Mouse (Mus musculus): ENCODE results near the gene Elof1. TPM values are rescaled to one million over a fixed set of nuclear protein-coding genes. Genes with fewer than 3 reads are reported as not detected.
A peak's percentile ranks its signal among the peaks of the same experiment; 100 is the strongest.

Gene Elof1
- polyA plus RNA-seq, 1 experiment from 2014 or later: 192 TPM

DNA sequence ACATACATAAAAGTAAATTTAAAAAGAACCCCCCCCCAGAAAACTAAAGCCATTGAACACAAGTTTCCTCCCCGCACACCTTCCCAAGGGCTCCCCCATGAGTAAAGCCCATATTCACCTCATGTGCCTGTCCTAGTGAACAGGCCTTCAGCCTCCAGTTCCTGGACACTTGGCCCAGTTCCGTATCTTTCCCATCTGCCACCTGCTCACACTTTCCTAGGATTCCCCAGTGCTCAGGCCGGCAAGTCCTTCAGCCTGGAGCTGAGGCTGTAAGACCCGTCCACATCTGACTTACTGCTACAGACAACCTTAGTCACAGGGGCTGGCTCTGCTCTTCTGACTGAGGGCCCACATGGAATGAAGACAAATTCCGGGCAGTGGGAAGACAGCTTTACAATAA lies 22.8 kb upstream of the Elof1 start:
- H3K4me3 ChIP-seq (ENCODE audit: low read length): no peak overlapping the region
- WGBS: 90% methylated on average over 5 of the region's 5 CpGs

DNA sequence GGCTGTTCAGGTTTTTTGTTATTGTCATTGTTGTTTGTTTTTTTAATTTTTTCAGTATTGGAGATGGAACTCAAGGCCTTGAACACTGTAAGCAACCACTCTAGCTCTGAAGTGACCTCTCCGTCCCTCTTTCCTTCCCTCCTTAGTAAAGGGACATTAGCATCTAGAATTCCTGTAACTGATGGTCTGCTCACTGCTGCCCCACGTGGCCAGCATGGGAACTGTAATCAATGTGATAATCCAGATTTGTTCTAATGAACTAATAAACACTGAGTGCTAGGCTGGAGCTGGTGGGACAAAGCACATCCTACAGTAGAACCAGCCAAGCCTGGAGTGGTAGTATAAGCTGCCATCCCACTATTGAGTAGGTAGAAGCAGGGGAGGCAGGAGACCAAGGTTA lies 21.5 kb upstream of the Elof1 start:
- 27% methylated on average over 2 of the region's 2 CpGs for WGBS
- Histone ChIP-seq H3K27me3 (replicated peaks; ENCODE audit: control insufficient read depth, insufficient read depth, low read length) (no peaks in the 10 kb centered on the region), H3K4me2 (ENCODE audit: low read length) (no peak overlapping the region), H3K4me1 (ENCODE audit: control insufficient read depth, insufficient read depth, low read depth, low read length) (peaks cover 2% of the 10 kb centered on the region; the same call in 1 of the 2 replicates), H3K4me3 (ENCODE audit: low read length) (no peak overlapping the region), H3K27ac (ENCODE audit: low read depth, low read length) (no peak overlapping the region), H3K9me3 (ENCODE audit: control insufficient read depth, low read length) (no peaks in the 10 kb centered on the region), H3K36me3 (ENCODE audit: control insufficient read depth, insufficient read depth, low read length) (no peaks in the 10 kb centered on the region), H3K9ac (ENCODE audit: low read depth, low read length) (no peak overlapping the region)
- ATAC-seq: no peak

More for the DNA sequence above, 22.8 kb upstream of the Elof1 start:
- H3K9me3 ChIP-seq (ENCODE audit: control insufficient read depth, low read length): no peaks in the 10 kb centered on the region
- H3K4me1 ChIP-seq (ENCODE audit: control insufficient read depth, insufficient read depth, low read depth, low read length): peaks cover 2% of the 10 kb centered on the region; the same call in 1 of the 2 replicates
- no peaks in the 10 kb centered on the region for H3K36me3 ChIP-seq (ENCODE audit: control insufficient read depth, insufficient read depth, low read length)
- H3K27ac ChIP-seq (ENCODE audit: low read depth, low read length): no peak overlapping the region
- H3K9ac ChIP-seq (ENCODE audit: low read depth, low read length): no peak overlapping the region
- H3K4me2 ChIP-seq (ENCODE audit: low read length): no peak overlapping the region
- no peak for ATAC-seq
- H3K27me3 ChIP-seq (replicated peaks; ENCODE audit: control insufficient read depth, insufficient read depth, low read length): no peaks in the 10 kb centered on the region

DNA sequence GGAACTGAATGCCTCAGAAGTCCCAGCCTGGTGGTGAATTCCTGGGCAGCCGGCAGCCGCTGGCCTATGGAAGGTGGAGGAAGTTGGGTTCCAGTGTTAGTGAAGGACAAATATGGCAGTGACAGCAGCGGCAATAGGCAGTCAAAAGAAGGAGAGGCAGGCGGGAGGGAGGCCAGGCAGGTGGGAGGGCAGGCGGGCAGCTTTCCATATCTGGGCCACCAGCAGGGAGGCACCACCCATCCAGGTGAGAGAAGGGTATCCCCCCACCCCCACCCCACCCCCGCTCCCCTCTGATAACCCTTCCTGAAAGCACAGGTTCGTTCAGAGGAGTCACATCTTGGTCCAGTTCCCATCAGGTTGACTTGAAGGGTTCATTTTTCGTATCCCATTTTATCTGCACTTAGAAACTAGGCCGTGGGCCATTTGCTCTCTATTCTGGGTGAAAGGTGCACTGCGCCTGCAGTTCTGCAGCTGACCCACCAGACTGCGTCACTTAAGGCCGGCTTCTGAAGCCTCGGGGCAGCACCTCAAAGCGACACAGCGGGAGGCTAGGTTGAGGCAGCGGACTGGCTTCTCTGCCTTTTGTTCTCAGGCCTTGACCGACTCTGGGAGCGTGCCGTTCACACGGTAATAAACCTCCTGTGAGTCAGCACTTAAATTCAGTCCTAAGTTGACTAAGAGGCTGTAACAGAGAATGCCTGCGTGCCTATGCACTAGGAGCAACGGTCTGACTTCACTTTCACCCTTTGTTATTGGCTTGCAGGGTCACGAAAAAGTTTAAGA lies 20.0 kb upstream of the Elof1 start:
- Histone ChIP-seq H3K9ac (ENCODE audit: low read depth, low read length) (peak overlapping the region; percentile 22; the same call in 1 of the 2 replicates), H3K36me3 (ENCODE audit: control insufficient read depth, insufficient read depth, low read length) (no peaks in the 10 kb centered on the region), H3K4me3 (ENCODE audit: low read length) (no peak overlapping the region), H3K27ac (ENCODE audit: low read depth, low read length) (no peak overlapping the region), H3K27me3 (replicated peaks; ENCODE audit: control insufficient read depth, insufficient read depth, low read length) (peaks cover 9% of the 10 kb centered on the region), H3K4me1 (ENCODE audit: control insufficient read depth, insufficient read depth, low read depth, low read length) (peaks cover 2% of the 10 kb centered on the region; the same call in 1 of the 2 replicates), H3K9me3 (ENCODE audit: control insufficient read depth, low read length) (no peaks in the 10 kb centered on the region), H3K4me2 (ENCODE audit: low read length) (no peak overlapping the region)
- no peak for ATAC-seq
- WGBS: 13% methylated on average over 22 of the region's 23 CpGs

DNA sequence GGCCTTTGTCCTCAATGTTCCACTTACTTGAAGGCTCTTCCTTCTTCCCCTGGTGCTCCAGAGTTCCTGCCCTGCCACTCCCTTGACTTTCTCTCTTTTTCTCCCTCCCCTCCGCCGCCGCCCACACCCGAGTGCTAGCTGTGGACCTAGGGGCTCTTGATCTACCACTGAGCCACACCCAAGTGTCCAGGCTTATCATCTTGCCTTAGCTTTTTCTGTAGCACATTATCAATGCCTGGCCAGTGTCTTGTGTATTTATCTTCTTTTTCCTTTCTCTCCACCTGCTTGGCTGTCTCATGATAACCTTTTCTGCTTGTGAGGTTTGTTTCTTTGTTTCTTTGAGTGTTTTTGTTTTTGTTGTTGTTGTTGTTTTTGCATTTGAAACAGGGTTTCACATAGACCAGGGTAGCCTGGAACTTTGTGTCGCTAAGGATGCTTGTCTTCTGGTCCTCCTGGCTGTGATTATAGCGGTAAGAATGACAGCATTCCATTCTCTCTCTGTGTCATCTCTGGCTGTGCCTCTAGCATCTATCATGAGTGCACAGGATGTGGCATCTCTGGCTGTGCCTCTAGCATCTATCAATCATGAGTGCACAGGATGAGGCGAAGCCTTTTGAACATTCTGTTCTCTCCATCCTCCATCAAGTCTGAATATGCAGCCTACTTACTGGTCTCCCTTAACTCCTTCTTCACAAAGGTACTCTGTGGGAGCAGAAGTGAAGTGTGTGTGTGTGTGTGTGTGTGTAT lies 18.8 kb upstream of the Elof1 start, which contains the start of gene Acp5:
Acp5 (minus strand) TSS at position 68 of the 747 bp plus-strand sequence.
- WGBS: 63% methylated on average over 7 of the region's 7 CpGs
- no peak for ATAC-seq
- H3K27me3 ChIP-seq (replicated peaks; ENCODE audit: control insufficient read depth, insufficient read depth, low read length): peaks cover 19% of the 10 kb centered on the region
- H3K9me3 ChIP-seq (ENCODE audit: control insufficient read depth, low read length): no peaks in the 10 kb centered on the region
- H3K4me1 ChIP-seq (ENCODE audit: control insufficient read depth, insufficient read depth, low read depth, low read length): peaks cover 7% of the 10 kb centered on the region; the same call in 1 of the 2 replicates
- no peak within 1 kb of the TSS for H3K4me3 ChIP-seq (ENCODE audit: low read length)
- no peak within 1 kb of the TSS for H3K27ac ChIP-seq (ENCODE audit: low read depth, low read length)
- H3K36me3 ChIP-seq (ENCODE audit: control insufficient read depth, insufficient read depth, low read length): no peaks in the 10 kb centered on the region
- H3K4me2 ChIP-seq (ENCODE audit: low read length): no peak within 1 kb of the TSS
- no peak within 1 kb of the TSS for H3K9ac ChIP-seq (ENCODE audit: low read depth, low read length)

DNA sequence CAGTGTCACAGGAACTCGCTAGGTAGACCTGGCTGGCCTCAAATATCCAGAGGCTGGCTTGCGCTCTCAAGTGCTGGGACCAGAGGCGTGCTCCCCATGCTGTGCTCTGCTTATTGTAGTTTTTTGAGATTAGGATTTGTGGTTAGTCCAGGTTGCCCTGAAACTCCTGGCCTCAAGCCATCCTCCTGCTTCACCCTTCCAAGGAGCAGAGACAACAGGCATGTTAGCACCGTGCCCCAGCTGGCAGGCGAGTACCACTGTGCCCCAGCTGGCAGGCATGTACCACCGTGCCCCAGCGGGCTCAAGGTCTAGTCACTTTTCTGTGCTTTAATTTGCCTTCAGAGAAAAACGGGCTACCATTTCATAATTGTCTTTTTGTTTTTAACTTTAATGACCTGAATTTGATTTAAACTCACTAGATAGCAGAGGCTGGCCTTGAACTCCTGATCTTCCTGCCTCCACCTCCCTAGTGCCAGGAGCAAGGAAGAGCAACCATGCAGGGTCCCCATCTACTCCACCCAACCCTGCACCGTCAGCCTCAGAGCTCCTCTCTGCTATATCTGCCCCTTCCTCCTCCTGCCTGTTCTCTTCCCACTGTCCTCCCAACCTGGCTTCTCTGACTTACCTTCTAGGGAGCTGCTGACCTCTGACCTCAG lies 18.1 kb upstream of the Elof1 start:
- Histone ChIP-seq H3K9ac (ENCODE audit: low read depth, low read length) (no peak overlapping the region), H3K27ac (ENCODE audit: low read depth, low read length) (no peak overlapping the region), H3K9me3 (ENCODE audit: control insufficient read depth, low read length) (no peaks in the 10 kb centered on the region), H3K27me3 (replicated peaks; ENCODE audit: control insufficient read depth, insufficient read depth, low read length) (peaks cover 22% of the 10 kb centered on the region), H3K36me3 (ENCODE audit: control insufficient read depth, insufficient read depth, low read length) (no peaks in the 10 kb centered on the region), H3K4me3 (ENCODE audit: low read length) (no peak overlapping the region), H3K4me1 (ENCODE audit: control insufficient read depth, insufficient read depth, low read depth, low read length) (peaks cover 7% of the 10 kb centered on the region; the same call in 1 of the 2 replicates), H3K4me2 (ENCODE audit: low read length) (no peak overlapping the region)
- no peak for ATAC-seq
- WGBS: 76% methylated on average over 9 of the region's 9 CpGs

DNA sequence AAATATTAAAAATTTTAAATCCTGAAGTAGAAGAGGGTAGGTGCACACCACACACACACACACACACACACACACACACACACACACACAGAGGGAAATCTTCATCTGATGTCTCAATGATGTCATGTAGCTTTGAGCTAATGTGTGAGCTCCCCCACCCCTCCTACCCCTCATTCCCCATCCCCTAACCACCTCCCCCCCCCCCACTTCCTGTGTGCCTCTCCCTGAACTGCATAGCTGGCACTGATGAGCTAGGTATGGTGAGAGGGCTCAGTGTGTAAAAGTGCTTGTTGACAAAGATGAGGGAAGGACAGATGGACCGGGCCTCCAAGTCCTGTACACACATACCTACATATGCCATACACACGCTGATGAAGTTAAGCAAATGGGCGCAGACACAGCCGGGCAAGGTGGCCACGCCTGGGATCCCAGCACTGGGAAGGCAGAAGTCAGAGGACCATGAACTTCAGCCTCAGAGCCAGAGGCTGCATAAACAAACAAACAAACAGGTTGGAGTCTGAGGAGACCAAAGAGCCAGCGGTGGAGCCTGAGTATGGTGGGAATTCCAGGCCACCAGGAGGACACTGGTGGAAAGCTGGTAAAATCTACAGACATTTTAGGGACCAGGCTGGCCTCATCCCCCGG lies 17.4 kb upstream of the Elof1 start:
- Histone ChIP-seq H3K36me3 (ENCODE audit: control insufficient read depth, insufficient read depth, low read length) (no peaks in the 10 kb centered on the region), H3K4me3 (ENCODE audit: low read length) (no peak overlapping the region), H3K27me3 (replicated peaks; ENCODE audit: control insufficient read depth, insufficient read depth, low read length) (peaks cover 24% of the 10 kb centered on the region), H3K4me1 (ENCODE audit: control insufficient read depth, insufficient read depth, low read depth, low read length) (peaks cover 7% of the 10 kb centered on the region; the same call in 1 of the 2 replicates), H3K4me2 (ENCODE audit: low read length) (no peak overlapping the region), H3K27ac (ENCODE audit: low read depth, low read length) (no peak overlapping the region), H3K9ac (ENCODE audit: low read depth, low read length) (no peak overlapping the region), H3K9me3 (ENCODE audit: control insufficient read depth, low read length) (no peaks in the 10 kb centered on the region)
- no peak for ATAC-seq
- WGBS: 90% methylated on average over 7 of the region's 7 CpGs

DNA sequence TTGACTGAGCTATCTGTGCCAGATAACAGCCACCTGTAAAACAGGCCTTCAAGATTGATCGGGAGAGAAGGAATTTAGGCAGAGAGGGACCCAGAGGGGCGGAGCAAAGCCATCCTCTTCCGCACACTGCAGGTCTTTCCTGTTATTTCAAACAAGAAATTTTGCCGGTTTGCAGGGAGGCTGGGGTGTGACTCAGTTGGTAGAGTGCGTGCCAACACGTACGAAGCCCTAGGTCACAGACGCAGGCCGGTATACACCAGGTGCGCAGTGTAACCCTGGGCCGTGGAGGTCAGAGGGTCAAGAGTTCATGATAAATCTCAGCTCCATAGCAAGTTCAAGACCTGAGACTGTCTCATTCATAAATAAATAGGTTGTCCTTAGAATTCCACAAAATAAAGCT lies 15.2 kb upstream of the Elof1 start:
- ATAC-seq: no peak
- peak overlapping the region; percentile 41 for H3K4me2 ChIP-seq (ENCODE audit: low read length)

DNA sequence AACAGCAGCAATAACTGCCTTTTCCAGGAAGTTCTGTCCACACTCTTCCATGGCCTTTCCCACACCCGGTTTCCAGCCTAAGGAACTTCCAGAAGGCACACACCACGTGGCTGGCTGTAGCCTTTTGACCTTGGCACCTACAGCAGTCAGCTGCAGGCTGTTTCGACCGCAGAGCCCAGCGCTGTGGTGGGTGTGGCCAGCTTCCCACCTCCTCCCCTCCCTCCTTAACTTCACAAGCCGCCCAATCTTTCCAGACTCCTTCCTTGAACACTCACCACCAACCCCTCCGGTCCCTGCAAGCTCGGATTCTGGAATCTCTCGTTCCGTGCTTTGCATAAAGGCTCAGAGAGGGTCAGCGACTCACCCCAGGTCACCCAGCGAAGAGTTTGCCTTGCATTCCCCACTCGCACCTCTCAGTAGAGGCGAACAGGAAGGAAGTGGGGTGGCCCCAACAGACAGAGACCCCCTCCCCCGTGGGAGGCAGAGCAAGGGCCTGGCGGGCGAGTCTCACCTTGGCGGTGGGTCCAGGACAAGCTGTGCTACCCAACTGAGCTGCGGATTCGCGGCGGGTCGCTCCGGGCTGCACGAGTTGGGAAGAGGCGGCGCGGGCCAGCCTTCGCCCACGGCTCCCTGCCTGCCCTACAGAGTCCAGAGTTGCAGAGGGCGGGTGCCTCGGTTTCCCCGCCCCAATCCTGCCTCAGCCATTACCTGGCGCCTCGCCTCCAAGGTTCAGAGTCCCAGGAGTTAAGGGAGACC lies 14.4 kb upstream of the Elof1 start:
- Histone ChIP-seq H3K9me3 (ENCODE audit: control insufficient read depth, low read length) (no peaks in the 10 kb centered on the region), H3K9ac (ENCODE audit: low read depth, low read length) (no peak overlapping the region), H3K4me2 (ENCODE audit: low read length) (peak overlapping the region; percentile 41), H3K4me1 (ENCODE audit: control insufficient read depth, insufficient read depth, low read depth, low read length) (peaks cover 5% of the 10 kb centered on the region; the same call in 1 of the 2 replicates), H3K4me3 (ENCODE audit: low read length) (peak overlapping the region; percentile 11; the same call in 1 of the 2 replicates), H3K27me3 (replicated peaks; ENCODE audit: control insufficient read depth, insufficient read depth, low read length) (peaks cover 24% of the 10 kb centered on the region), H3K36me3 (ENCODE audit: control insufficient read depth, insufficient read depth, low read length) (no peaks in the 10 kb centered on the region), H3K27ac (ENCODE audit: low read depth, low read length) (no peak overlapping the region)
- ATAC-seq: no peak; the same call in 1 of the 2 replicates
- 2% methylated on average over 29 of the region's 35 CpGs for WGBS

More for the DNA sequence above, 15.2 kb upstream of the Elof1 start:
- Histone ChIP-seq H3K4me1 (ENCODE audit: control insufficient read depth, insufficient read depth, low read depth, low read length) (peaks cover 7% of the 10 kb centered on the region; the same call in 1 of the 2 replicates), H3K36me3 (ENCODE audit: control insufficient read depth, insufficient read depth, low read length) (no peaks in the 10 kb centered on the region), H3K9me3 (ENCODE audit: control insufficient read depth, low read length) (no peaks in the 10 kb centered on the region), H3K9ac (ENCODE audit: low read depth, low read length) (no peak overlapping the region), H3K27ac (ENCODE audit: low read depth, low read length) (no peak overlapping the region), H3K4me3 (ENCODE audit: low read length) (no peak overlapping the region), H3K27me3 (replicated peaks; ENCODE audit: control insufficient read depth, insufficient read depth, low read length) (peaks cover 24% of the 10 kb centered on the region)
- WGBS: 51% methylated on average over 11 of the region's 11 CpGs
